Mouse (Mus musculus): ENCODE measurements around the gene Wdr74.

Wdr74 gene

DNA sequence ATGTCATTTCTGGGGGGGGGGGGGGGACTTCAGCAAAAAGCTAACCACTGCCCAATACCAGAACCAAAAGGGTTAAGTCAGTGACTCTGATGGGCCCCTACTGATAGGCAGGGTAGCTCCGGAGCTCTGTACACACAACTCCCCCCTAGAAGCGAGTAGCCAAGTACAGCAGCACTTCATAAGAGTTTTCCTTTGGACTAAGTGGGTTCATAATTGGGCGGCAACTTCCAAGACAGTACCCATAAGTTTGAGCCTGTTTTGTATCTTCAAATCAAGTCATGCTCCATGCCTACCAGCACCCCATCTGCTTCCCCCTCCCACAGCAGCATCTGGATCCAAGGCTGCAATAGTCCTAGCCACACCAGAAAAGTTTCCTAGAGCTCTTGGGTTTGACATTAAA is 20.0 kb downstream of the Wdr74 start:
- no peaks in the 10 kb centered on the region for H3K27me3 ChIP-seq (ENCODE audit: control insufficient read depth, insufficient read depth, low read length, poor library complexity, severe bottlenecking)
- DNase-seq (ENCODE audit: low read depth, low spot score), result no peak
- H3K36me3 ChIP-seq (ENCODE audit: control insufficient read depth, insufficient read depth, low read length, poor library complexity, severe bottlenecking), result peaks cover 3% of the 10 kb centered on the region

DNA sequence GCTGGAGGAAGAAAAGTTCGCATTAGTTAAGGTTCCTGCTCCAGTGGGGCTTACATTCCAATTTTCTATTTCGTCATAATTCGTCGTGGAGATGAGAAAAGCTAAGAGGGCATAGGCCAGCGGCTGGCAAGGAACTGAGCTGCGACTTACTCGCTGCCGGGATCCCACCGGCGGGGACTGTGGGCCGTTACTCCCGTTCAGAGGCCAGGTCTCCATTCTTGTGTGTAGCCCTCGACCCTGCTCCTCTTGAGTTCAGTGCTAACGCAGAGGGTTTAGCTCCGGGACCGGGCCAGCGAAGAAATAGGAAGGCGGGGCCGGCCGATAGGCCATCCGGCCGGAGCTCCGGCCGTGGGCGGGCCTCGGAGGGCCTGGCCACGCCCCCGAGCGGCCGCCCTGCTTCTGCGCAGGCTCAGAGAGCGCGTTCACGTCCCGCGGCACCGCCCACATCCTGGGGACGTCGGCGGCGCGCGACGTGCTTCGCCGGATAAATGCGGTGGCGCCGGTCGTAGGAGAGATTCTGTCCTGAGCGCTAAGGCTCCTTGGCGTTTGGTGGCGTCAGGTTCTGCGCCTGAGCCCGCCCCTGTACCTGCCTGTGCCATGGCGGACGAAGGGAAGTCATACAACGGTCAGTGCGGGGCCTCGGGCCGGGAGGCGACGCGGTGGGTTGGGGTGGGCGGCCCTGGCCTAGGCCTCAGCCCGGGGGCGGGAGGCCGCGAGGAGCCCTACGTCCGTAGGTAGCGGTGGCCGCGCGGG is 21.2 kb downstream of the Wdr74 start, which contains the start of gene Nxf1:
Gene Nxf1 (plus strand): TSS at position 439 of the 753 bp plus-strand sequence.
- H3K36me3 ChIP-seq (ENCODE audit: control insufficient read depth, insufficient read depth, low read length, poor library complexity, severe bottlenecking), result peaks cover 1% of the 10 kb centered on the region; the same call in 1 of the 2 replicates
- H3K27me3 ChIP-seq (ENCODE audit: control insufficient read depth, insufficient read depth, low read length, poor library complexity, severe bottlenecking), result no peaks in the 10 kb centered on the region
- peak; percentile 97 for DNase-seq (ENCODE audit: low read depth, low spot score)

DNA sequence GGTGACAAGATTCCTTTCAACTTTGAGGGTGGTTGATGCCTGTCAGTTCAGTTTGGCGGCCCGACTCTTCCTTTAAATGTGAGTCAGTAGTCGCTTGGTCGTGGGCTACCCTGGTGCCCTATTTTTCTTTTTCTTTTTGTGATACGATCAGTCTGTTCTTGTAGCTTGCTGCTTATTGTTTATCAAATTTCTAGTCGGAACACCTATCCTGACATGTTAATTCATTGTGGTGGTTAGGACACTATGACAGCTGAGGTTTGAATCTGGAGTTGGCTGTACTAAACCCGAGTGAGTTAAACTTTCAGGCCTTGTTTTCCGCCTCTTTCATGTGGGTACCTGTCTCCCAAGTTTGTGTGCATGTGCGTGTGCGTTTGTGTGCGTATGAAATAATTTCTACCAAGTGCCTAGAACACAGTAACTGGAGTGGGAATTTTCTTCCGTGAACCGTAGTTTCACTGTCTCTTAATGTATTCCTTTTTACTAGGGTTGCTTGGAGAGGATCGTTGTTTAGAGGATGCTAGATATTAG is 21.9 kb downstream of the Wdr74 start:
- Histone ChIP-seq H3K36me3 (ENCODE audit: control insufficient read depth, insufficient read depth, low read length, poor library complexity, severe bottlenecking) (peaks cover 1% of the 10 kb centered on the region; the same call in 1 of the 2 replicates), H3K27me3 (ENCODE audit: control insufficient read depth, insufficient read depth, low read length, poor library complexity, severe bottlenecking) (no peaks in the 10 kb centered on the region)
- no peak for DNase-seq (ENCODE audit: low read depth, low spot score)

DNA sequence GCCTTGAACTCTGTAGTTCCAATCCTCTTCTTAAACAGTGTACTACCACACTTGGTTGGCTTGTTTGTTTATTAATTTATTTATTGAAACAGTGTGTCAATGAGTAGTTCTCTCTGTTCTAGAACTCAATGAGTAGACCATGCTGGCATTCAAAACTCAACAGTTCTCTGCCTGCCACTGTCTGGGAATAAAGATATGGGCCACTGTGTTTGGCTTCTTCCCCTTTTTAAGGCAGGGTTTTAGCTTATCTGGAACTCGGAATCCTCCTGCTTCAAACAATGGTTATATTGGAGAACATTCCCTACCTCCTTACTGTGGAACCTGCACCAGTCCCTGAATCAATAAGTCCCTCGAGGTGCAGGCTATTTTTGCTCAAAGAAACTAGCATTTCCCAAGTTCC is 23.3 kb downstream of the Wdr74 start:
- DNase-seq (ENCODE audit: low read depth, low spot score), result no peak
- peaks cover 1% of the 10 kb centered on the region for H3K36me3 ChIP-seq (ENCODE audit: control insufficient read depth, insufficient read depth, low read length, poor library complexity, severe bottlenecking)
- H3K27me3 ChIP-seq (ENCODE audit: control insufficient read depth, insufficient read depth, low read length, poor library complexity, severe bottlenecking), result no peaks in the 10 kb centered on the region

DNA sequence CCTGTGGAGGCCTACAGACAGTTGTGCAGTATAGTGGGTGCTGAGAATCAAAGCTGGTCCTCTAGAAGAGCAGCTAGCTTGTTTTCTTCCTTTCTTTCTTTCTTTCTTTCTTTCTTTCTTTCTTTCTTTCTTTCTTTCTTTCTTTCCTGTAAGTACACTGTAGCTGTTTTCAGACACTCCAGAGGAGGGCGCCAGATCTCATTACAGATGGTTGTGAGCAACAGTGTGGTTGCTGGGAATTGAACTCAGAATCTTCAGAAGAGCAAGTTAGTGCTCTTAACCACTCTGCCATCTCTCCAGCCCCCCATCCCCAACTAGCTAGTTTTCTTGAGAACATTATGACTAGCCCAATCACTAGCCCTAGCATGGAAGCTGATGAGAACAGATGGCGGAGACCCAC is 25.1 kb downstream of the Wdr74 start:
- no peak for DNase-seq (ENCODE audit: low read depth, low spot score)
- peaks cover 16% of the 10 kb centered on the region for H3K36me3 ChIP-seq (ENCODE audit: control insufficient read depth, insufficient read depth, low read length, poor library complexity, severe bottlenecking)
- H3K27me3 ChIP-seq (ENCODE audit: control insufficient read depth, insufficient read depth, low read length, poor library complexity, severe bottlenecking), result no peaks in the 10 kb centered on the region

DNA sequence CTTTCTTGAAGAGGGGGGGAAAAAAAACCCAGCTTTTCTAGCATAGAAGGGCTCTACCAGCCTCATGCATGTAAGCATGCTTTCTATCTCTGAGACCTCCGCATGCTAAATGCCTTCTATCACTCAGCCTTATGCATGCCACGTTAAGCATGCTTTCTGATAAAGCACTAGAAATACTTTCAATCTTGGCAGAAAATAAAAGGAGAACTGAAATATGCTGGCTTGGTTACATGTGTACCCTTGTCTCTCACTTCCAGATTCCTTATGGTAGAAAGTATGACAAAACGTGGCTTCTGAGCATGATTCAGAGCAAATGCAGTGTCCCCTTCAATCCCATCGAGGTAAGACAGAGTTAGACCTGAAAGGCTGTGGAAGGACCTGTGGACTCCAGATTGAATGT is 27.6 kb downstream of the Wdr74 start:
- Histone ChIP-seq H3K27me3 (ENCODE audit: control insufficient read depth, insufficient read depth, low read length, poor library complexity, severe bottlenecking) (no peaks in the 10 kb centered on the region), H3K36me3 (ENCODE audit: control insufficient read depth, insufficient read depth, low read length, poor library complexity, severe bottlenecking) (peaks cover 25% of the 10 kb centered on the region)
- DNase-seq (ENCODE audit: low read depth, low spot score), result peak; percentile 17

DNA sequence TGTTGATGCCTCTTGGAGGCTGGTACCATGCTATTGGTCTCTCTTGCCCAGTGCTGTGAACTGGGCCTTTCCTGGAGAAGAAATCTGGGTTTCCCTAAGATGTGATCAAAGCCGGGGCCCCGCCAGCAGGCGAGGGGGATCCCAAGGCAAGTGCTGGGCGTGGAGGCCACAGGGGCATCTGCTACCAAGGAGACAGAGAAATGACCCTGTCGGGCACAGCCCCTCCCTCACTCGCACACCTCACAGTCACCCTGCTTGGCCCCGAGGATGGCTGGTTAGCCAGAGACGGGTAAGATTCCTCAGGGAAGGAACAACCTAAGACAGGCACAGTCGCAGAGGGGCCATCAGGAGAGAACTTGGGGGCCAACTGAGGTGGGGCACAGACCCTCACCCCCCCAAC is 29.9 kb downstream of the Wdr74 start:
- DNase-seq (ENCODE audit: low read depth, low spot score), result no peak
- no peaks in the 10 kb centered on the region for H3K27me3 ChIP-seq (ENCODE audit: control insufficient read depth, insufficient read depth, low read length, poor library complexity, severe bottlenecking)
- H3K36me3 ChIP-seq (ENCODE audit: control insufficient read depth, insufficient read depth, low read length, poor library complexity, severe bottlenecking), result peaks cover 26% of the 10 kb centered on the region

DNA sequence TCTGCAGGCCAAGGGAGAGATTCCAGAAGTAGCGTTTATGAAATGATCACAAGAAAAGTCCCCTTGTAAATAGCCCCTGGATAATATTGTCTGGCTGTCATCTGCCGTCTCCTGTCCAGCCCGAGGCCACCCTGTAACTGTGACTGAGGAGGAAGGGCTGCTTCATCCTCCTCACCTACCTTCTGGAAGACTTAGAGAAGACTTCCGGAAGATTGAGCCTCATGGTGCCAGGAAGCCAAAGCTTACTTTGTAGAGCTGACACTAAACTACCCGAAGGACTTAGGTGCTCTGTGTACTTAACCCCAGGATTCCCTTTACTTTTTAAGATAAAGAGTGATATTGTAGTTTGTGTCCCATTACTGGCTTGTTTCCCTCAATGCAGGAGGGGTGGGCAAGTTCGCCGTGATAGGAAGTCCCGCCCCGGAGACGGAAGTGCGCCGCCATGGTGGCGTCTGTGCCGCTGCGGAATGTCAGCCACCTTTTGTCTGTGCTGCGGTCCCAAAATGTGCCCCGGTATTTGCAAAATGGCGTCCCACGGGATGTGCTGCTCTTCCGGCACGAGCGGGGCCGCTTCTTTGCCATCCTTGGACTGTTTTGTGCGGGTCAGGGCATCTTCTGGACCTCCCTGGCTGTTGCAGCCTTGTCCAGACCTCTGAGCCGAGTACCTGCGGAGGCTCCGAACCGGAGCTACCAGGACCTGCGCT is 35.1 kb downstream of the Wdr74 start, which contains the start of gene Tmem223:
Gene Tmem223 (plus strand): TSS at position 430 of the 704 bp plus-strand sequence.
- Histone ChIP-seq H3K27me3 (ENCODE audit: control insufficient read depth, insufficient read depth, low read length, poor library complexity, severe bottlenecking) (no peaks in the 10 kb centered on the region), H3K36me3 (ENCODE audit: control insufficient read depth, insufficient read depth, low read length, poor library complexity, severe bottlenecking) (peaks cover 10% of the 10 kb centered on the region; the same call in 1 of the 2 replicates)
- peak; percentile 84 for DNase-seq (ENCODE audit: low read depth, low spot score)

DNA sequence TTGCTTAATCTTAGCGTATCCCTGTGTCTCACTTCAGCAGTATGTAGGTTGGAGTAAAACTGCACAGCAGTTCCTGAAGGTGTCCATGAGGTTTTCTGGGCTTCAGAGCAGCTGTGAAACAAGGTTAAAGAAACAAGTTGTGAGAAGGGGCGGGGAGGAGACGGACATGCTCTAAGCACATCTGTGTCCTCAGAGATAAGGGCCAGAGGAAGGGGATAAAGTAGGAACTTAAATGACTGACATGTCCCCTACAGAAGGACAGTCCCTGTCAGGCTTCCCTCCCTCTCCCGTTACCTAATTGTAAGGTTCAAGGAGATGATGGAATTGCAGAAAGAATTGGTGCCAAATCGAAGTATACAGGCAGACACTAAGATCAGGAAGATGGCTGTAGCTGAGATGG is 37.4 kb downstream of the Wdr74 start:
- no peak for DNase-seq (ENCODE audit: low read depth, low spot score)
- H3K27me3 ChIP-seq (ENCODE audit: control insufficient read depth, insufficient read depth, low read length, poor library complexity, severe bottlenecking), result no peaks in the 10 kb centered on the region
- H3K36me3 ChIP-seq (ENCODE audit: control insufficient read depth, insufficient read depth, low read length, poor library complexity, severe bottlenecking), result 0 out of 2 replicates have a peak, but pooled peaks cover 2% of the 10 kb centered on the region

DNA sequence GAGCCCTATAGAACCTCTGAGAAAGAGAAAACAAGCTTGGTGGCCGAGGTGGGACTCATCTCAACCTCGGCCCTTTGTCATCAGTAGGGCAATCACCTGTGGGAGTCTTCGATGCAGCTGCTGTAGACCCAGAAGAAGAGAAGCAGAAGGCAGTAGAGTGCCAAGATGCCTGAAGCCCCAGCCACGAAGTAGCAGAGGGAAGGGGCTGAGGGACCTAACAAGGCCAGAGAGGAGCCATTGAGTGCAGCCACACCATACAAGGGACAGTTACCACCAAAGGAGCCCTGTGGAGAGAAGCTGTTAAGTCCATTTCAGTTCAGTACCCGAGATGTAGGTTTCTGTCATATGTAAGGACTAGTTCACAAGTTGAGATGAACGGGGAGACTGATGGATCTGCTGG is 37.8 kb downstream of the Wdr74 start:
- DNase-seq (ENCODE audit: low read depth, low spot score), result no peak
- no peaks in the 10 kb centered on the region for H3K27me3 ChIP-seq (ENCODE audit: control insufficient read depth, insufficient read depth, low read length, poor library complexity, severe bottlenecking)
- 0 out of 2 replicates have a peak, but pooled peaks cover 2% of the 10 kb centered on the region for H3K36me3 ChIP-seq (ENCODE audit: control insufficient read depth, insufficient read depth, low read length, poor library complexity, severe bottlenecking)

DNA sequence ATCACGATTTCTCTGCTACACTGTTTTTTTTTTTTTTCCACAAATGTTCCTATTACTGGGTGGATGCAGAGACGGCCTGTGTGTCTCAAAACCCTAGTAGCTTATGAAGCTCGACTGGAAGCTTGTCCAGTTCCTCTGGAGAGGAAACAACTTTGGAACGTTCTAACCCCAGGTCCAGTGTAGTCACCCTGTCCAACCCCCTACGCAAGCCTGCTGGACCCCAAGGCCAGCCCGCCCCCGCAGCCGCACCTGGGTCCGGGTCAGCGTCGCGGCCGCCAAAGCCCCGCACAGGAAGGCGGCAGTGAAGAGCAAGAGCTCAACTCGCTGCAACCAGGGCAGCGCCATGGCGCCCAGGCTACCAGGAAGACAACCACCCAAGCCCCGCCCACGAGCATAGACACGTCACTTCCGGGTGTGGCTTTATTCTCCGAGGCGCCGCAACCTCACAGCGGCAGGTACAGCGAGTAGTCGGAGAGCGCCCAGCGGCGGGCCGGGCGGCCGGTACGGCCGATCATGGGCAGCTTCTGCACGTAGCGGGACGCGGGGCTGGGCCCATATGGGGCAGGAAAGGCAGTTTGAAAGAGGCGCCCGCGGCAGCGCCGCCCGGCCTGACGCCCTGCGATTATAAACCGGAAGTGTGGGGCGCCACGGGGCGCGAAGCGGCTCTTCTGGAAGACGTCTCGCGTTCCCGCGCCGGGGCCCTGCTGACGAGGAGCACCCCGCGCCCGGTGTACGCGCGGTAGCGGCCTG is 38.6 kb downstream of the Wdr74 start, which contains the start of gene Tmem179b:
Gene Tmem179b (minus strand): TSS at position 382 of the 750 bp plus-strand sequence.
- Histone ChIP-seq H3K36me3 (ENCODE audit: control insufficient read depth, insufficient read depth, low read length, poor library complexity, severe bottlenecking) (no peaks in the 10 kb centered on the region), H3K27me3 (ENCODE audit: control insufficient read depth, insufficient read depth, low read length, poor library complexity, severe bottlenecking) (no peaks in the 10 kb centered on the region)
- DNase-seq (ENCODE audit: low read depth, low spot score), result peak; percentile 96

DNA sequence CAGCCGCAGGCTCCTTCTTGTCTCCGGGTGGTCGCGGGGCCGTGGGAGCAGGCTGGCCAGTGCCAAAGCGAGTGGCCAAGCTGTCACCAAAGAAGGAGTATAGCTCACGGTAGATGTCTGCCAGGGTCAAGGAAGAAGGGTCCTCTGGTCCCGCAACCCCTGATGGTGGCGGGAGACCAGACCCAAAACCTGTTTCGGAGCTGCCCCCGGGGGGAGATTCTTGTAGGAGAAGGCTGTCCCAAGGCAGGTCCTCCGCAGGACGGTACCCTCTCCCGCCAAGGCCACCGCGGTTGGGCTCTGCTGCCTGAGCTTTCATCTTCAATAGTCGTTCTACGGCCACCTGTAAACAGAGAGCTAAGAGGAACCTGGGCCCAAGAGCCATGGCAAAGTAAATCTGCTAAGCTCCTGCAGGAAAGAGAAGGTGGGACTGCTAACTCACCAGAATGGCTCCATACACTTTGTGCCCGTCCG is 39.4 kb downstream of the Wdr74 start:
- Histone ChIP-seq H3K36me3 (ENCODE audit: control insufficient read depth, insufficient read depth, low read length, poor library complexity, severe bottlenecking) (no peaks in the 10 kb centered on the region), H3K27me3 (ENCODE audit: control insufficient read depth, insufficient read depth, low read length, poor library complexity, severe bottlenecking) (no peaks in the 10 kb centered on the region)
- no peak for DNase-seq (ENCODE audit: low read depth, low spot score)

DNA sequence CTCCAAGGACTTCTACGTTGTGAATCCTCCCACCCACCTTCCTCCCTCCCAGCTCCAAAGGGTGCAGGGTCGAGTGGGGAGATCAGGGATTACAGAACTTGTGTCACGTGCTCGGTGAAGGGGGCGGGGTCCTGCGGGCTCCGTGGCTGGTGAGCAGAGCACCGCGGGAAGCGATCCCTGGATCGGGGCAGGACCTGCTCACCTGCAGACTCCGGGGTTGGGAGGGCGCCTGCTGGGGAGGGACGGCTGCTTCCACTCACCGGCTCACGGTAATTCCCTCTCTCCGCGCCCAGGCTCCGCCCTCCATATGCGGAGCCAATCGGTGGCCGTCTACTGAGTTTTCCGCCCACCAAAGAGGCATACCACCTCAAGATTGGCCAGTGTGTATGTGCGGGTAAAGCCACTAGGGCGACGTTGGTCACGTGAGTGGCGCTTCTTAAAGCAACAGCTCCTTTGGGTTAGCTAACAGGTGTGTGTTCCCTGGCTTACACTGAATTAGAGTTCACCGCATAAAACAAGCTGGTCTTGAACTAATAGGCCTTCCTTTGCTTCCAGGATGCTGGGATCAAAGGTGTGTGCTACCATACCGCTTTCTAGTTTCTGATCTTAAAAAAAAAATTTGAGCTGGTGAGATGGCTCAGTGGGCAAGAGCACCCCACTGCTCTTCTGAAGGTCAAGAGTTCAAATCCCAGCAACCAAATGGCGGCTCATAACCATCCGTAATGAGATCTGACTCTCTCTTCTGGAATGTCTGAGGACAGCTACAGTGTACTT is 50.6 kb downstream of the Wdr74 start, which contains the start of gene Taf6l:
Gene Taf6l (minus strand): TSS at position 410 of the 774 bp plus-strand sequence.
- Histone ChIP-seq H3K27me3 (ENCODE audit: control insufficient read depth, insufficient read depth, low read length, poor library complexity, severe bottlenecking) (no peaks in the 10 kb centered on the region), H3K36me3 (ENCODE audit: control insufficient read depth, insufficient read depth, low read length, poor library complexity, severe bottlenecking) (no peaks in the 10 kb centered on the region)
- DNase-seq (ENCODE audit: low read depth, low spot score), result peak; percentile 97

DNA sequence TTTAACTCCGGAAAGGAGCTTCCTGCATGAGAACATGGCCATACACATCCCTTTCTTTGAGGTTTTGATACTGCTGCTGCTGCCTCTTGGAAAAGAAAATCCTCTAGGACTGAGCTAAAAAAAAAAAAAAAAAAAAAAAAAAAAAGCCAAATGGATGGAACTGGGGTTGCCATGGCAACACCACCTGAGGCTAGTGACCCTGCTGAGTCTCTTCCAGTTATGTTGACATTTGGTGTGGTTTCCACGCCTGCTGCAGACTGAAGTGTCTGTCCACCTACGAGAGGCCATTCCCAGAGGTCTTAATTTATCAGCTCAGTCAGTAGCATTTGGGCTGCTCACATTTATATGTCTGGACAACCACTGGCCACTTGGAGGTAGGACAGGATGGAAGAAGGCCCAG is 52.9 kb downstream of the Wdr74 start:
- Histone ChIP-seq H3K27me3 (ENCODE audit: control insufficient read depth, insufficient read depth, low read length, poor library complexity, severe bottlenecking) (no peaks in the 10 kb centered on the region), H3K36me3 (ENCODE audit: control insufficient read depth, insufficient read depth, low read length, poor library complexity, severe bottlenecking) (peaks cover 12% of the 10 kb centered on the region)
- DNase-seq (ENCODE audit: low read depth, low spot score), result no peak
